Mouse (Mus musculus) 3T3-L1 (cell line): ENCODE data around the gene Spen.
A peak's percentile ranks its signal among the peaks of the same experiment; 100 is the strongest.

Experiments used
- DNase-seq: peaks from one replicate; pipeline ENCODE4 v3.0.0-alpha.2; 2015; ENCODE audit warnings: low read depth, low spot score

Spen gene

GRCm38 (mm10) chr4:141446211-141446610 is 92.2 kb downstream of the Spen start:
- DNase-seq: peak; percentile 51

- DNase-seq: peak; percentile 69
These were observed 93.1 kb downstream of the Spen start for GRCm38 (mm10) chr4:141445328-141445720.

- peak; percentile 84 for DNase-seq
These were observed 93.7 kb downstream of the Spen start, which contains the start of gene Zbtb17 for GRCm38 (mm10) chr4:141444451-141445327. Gene Zbtb17 (plus strand): TSS chr4:141444654.

GRCm38 (mm10) chr4:141443641-141444429 is 94.6 kb downstream of the Spen start:
- DNase-seq: no peak

- DNase-seq: no peak
These were observed 97.5 kb downstream of the Spen start for GRCm38 (mm10) chr4:141440877-141441276.

- no peak for DNase-seq
These were observed 99.2 kb downstream of the Spen start for GRCm38 (mm10) chr4:141439083-141439803.

- no peak for DNase-seq
These were observed 102.4 kb downstream of the Spen start, which contains the start of gene Srarp for GRCm38 (mm10) chr4:141435974-141436373. Gene Srarp (minus strand): TSS chr4:141436105.

GRCm38 (mm10) chr4:141433191-141433590 is 105.2 kb downstream of the Spen start:
- no peak for DNase-seq

GRCm38 (mm10) chr4:141432666-141433065 is 105.7 kb downstream of the Spen start:
- DNase-seq: no peak

- peak; percentile 84 for DNase-seq
These were observed 107.4 kb downstream of the Spen start for GRCm38 (mm10) chr4:141430997-141431396.

- DNase-seq: peak; percentile 68
These were observed 108.5 kb downstream of the Spen start for GRCm38 (mm10) chr4:141429847-141430246.

GRCm38 (mm10) chr4:141429381-141429780 is 109.0 kb downstream of the Spen start:
- DNase-seq: no peak

GRCm38 (mm10) chr4:141427921-141428320 is 110.5 kb downstream of the Spen start:
- no peak for DNase-seq

GRCm38 (mm10) chr4:141426796-141427745 is 111.3 kb downstream of the Spen start:
- no peak for DNase-seq

GRCm38 (mm10) chr4:141425484-141426479 is 112.6 kb downstream of the Spen start:
- DNase-seq: no peak

- no peak for DNase-seq
These were observed 114.5 kb downstream of the Spen start for GRCm38 (mm10) chr4:141423691-141424431.

- no peak for DNase-seq
These were observed 115.1 kb downstream of the Spen start for GRCm38 (mm10) chr4:141423288-141423687.

GRCm38 (mm10) chr4:141422841-141423240 is 115.6 kb downstream of the Spen start:
- DNase-seq: no peak

GRCm38 (mm10) chr4:141421423-141421822 is 117.0 kb downstream of the Spen start:
- DNase-seq: no peak
